ENCODE assay signal across 8 mouse cellular contexts in the genomic region with DNA sequence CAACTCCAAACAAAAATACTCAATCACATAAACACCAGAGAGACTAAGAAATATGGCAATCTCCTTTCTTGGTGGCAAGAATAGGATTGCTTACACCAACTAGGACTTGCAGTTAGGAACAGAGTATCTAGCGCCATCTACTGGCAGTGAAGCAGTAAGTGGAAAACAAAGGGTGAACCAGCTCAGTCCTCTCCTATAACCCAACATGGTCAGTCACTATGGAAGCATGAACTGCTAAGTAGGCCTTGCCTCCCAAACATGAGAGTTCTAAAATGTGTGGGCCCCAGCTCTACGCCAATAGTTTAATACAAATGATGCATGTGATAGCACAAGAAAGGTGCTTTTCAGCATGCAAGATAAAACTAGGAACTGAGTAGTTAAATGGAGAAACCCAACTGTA. TPM values are rescaled to one million over a fixed set of nuclear protein-coding genes. Genes with fewer than 3 reads are reported as not detected.
A peak's percentile ranks its signal among the peaks of the same experiment; 100 is the strongest.
DNase-seq lines count a peak whose midpoint lies in the region; ATAC-seq and TF ChIP-seq lines count a peak whose summit lies in the region.

No protein-coding gene starts in this region.

- peak; percentile 86 for TF ChIP-seq CTCF in G1E (IDR thresholded peaks at IDR 0.05; ENCODE audit: low read depth, low read length)

- H3K4me3 ChIP-seq in G1E (ENCODE audit: low read depth, low read length): no peak overlapping the region

- peak; percentile 78 to 79 for DNase-seq in heart, adult 18-20 months
- DNase-seq in heart, postnatal 25 days (ENCODE audit: low spot score): no peak
- DNase-seq in G1E (ENCODE audit: low spot score): peak; percentile 55
- DNase-seq in cerebellum, adult 8-10 months: peak; percentile 59
- DNase-seq in frontal cortex, postnatal 36 days (ENCODE audit: low spot score in 2 of 2): peak; percentile 30 to 67
- DNase-seq in layer of hippocampus, adult 8-10 months (ENCODE audit: low spot score in 2 of 2): peak; percentile 49 to 61
- DNase-seq in spleen, adult 12 weeks (ENCODE audit: low spot score): peak; percentile 29

- H3K9me3 ChIP-seq in G1E (replicated peaks): no peaks in the 10 kb centered on the region

- H3K4me1 ChIP-seq in G1E (ENCODE audit: insufficient read depth, low read depth, low read length): peaks cover 39% of the 10 kb centered on the region

- H3K27me3 ChIP-seq in G1E (ENCODE audit: insufficient read depth, low read length): no peaks in the 10 kb centered on the region

- ATAC-seq in G1E (ENCODE audit: extremely low read depth, insufficient number of reproducible peaks, low FRiP score, poor library complexity, severe bottlenecking): no peak
- ATAC-seq in megakaryocyte progenitor cell, adult 5-6 weeks (replicated peaks; ENCODE audit: poor library complexity): peak; percentile 43

- H3K36me3 ChIP-seq in G1E (replicated peaks): peaks cover 66% of the 10 kb centered on the region

- intact Hi-C loops in heart, postnatal 25 days (cut with DNase I): loop anchor here (1.0 to 10.0 kb wide), 4 partner anchors 72 to 236 kb away; a partner anchor contains a TSS

RNA-seq across cellular contexts. Expression of a gene that starts 1.9 kb away (rescaled TPM):
- 1 to 10 TPM; 6.2 to 6.5 TPM for total RNA-seq in heart, adult 18-20 months (2021)
- total RNA-seq in heart, postnatal 25 days (2021): 1 to 10 TPM; 7.5 to 9.1 TPM
- 47.4 and 72.4 TPM in 2 replicates for total RNA-seq in G1E (2014; fragmentation: Nextera tagmentation)
- 104 and 116 TPM in 2 replicates for total RNA-seq in G1E (2017)
- 4.8 and 6.6 TPM in 2 replicates for polyA plus RNA-seq in G1E (2012)
- 10 to 100 TPM; 18.2 to 20.7 (median 19.2) TPM for total RNA-seq in layer of hippocampus, adult 8-10 months (2022)
- 17.6 and 19.4 TPM in 2 replicates for total RNA-seq in megakaryocyte progenitor cell, adult 5-6 weeks (2015)
- total RNA-seq in megakaryocyte progenitor cell, adult 5-6 weeks (2017): 17.6 and 18.1 TPM in 2 replicates

RNA-seq across cellular contexts. Expression of a gene that starts 13.4 kb away (rescaled TPM):
- total RNA-seq in heart, adult 18-20 months (2021): 10 to 100 TPM; 47.7 to 48.7 TPM
- 10 to 100 TPM; 45.6 to 50.7 TPM for total RNA-seq in heart, postnatal 25 days (2021)
- 87.0 and 90.8 TPM in 2 replicates for total RNA-seq in G1E (2014; fragmentation: Nextera tagmentation)
- 84.4 and 85.9 TPM in 2 replicates for total RNA-seq in G1E (2017)
- polyA plus RNA-seq in G1E (2012): 167 and 193 TPM in 2 replicates
- 10 to 100 TPM; 49.8 to 62.4 (median 55.5) TPM for total RNA-seq in layer of hippocampus, adult 8-10 months (2022)
- total RNA-seq in megakaryocyte progenitor cell, adult 5-6 weeks (2015): 80.1 and 86.4 TPM in 2 replicates
- 87.2 and 125 TPM in 2 replicates for total RNA-seq in megakaryocyte progenitor cell, adult 5-6 weeks (2017)

RNA-seq across cellular contexts. Expression of a gene that starts 42.9 kb away (rescaled TPM):
- not detected for total RNA-seq in heart, adult 18-20 months (2021)
- under 1 TPM in 1 of 2 experiments, not detected in 1; 0.16 TPM for total RNA-seq in heart, postnatal 25 days (2021)
- total RNA-seq in G1E (2014; fragmentation: Nextera tagmentation) (not detected in 2 replicates), G1E (2017) (0.23 and 0.33 TPM in 2 replicates)
- polyA plus RNA-seq in G1E (2012): not detected in 2 replicates
- total RNA-seq in layer of hippocampus, adult 8-10 months (2022): 1 to 10 TPM in 3 of 4 experiments, under 1 TPM in 1; 0.80 to 2.1 (median 1.8) TPM
- 1.3 and 1.9 TPM in 2 replicates for total RNA-seq in megakaryocyte progenitor cell, adult 5-6 weeks (2015)
- 0.98 and 1.5 TPM in 2 replicates for total RNA-seq in megakaryocyte progenitor cell, adult 5-6 weeks (2017)
